Mouse (Mus musculus): Measurements from ENCODE around the gene Amph.
"Not testable (repeated sequence)": the region's sequence is repeated elsewhere in the genome, so short reads cannot be mapped to it uniquely, and the experiment has no call there.

Gene Amph

DNA sequence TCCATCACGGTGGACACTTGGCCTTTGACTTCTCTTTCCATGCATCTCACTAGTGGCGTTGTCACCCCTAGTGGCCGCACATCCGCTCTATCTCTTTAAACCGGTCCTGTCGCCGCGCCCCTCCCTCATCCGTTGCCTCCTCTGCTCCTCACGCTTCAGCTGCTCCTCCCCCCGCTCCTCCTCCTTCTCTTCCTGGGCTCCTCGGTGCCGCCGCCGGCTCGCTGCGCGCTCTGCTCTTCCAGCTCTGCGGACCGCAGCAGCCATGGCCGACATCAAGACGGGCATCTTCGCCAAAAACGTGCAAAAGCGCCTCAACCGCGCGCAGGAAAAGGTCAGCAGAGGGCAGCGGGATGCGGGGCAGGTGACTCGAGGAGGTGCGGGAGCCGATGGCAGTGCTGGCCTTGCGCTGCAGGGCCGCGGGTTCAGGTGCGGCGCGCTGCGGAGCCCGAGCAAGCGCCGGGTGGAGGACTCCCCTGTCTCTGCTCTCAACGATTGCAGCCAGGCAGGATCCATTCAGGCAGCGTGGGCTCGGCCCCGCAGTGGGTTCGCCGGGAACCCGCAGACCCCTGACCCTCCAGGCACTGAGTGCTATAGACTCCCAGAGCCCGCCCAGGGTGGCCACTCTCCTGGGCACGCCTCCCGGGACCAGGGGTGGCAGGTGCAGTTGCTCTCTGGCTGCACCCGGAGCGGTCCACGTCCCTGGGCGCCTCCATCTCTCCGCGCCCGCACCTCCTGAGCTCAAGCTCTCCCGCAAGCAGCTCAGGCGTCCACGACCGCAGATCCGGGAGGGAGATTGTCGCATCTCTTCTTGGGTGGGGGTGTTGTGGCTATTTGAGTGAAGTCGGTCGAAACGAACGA lies at the start of gene Amph:
Gene Amph, plus strand, starts transcription at position 35 of the 858 bp plus-strand sequence.
- DNase-seq (ENCODE audit: inconsistent ontology term), result peak; percentile 92

DNA sequence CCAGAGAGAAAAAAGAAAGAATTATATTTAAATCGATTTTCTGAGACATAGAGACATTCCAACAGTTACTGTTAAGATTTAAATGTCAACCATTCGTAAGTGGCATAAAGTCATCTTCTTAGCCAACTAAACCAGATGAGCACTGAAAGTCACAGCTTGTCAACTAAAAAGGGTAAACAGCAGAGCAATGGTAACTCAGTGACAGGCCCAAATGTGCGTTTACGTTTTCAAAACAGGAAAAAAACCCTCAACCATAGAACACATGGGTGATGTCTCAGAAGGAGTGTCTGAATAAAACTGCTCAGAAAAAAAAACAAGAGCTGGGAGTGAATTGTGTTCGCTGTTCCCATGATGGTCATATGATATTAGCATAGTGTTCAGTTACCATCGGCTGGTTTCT lies 44.4 kb upstream of the Amph start:
- no peak for DNase-seq (ENCODE audit: inconsistent ontology term)

DNA sequence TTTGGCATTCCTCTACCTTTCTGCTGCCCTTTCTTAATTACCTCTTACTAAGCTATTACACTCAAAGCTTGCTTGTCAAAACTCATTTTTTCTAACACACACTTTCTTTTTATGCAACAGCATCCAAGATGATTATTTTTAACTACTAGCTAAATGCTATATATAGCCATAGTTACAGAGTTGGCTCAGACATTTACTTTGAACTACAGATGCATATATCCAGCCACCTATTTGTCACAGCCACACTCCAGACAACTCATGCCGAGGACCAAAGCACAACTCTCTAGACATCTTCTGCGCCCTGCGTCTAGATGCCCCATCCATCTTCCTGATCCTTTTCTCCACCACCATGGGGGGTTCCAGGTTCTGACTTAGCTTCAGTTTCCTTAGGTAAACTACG lies 33.2 kb upstream of the Amph start:
- no peak for DNase-seq (ENCODE audit: inconsistent ontology term)

DNA sequence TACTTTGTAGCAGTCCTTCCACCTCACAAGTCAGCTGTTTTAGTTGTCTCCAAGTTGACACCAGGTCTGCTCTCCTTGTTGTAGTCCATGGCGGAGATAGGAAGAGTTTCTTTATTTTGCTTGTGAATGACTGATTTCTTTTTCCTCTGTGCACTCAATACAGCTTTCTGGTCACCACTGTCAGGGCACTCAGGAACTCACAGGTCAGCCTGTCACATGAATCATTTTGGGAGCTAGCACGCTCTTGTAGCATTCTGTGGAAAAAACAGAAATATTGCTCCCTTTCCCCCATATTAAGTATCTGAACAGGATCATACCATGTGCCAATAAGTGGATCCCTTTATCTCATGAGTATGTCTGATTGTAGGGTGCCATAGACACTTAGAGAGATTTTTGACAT lies 14.8 kb upstream of the Amph start:
- DNase-seq (ENCODE audit: inconsistent ontology term), result not testable (repeated sequence)

DNA sequence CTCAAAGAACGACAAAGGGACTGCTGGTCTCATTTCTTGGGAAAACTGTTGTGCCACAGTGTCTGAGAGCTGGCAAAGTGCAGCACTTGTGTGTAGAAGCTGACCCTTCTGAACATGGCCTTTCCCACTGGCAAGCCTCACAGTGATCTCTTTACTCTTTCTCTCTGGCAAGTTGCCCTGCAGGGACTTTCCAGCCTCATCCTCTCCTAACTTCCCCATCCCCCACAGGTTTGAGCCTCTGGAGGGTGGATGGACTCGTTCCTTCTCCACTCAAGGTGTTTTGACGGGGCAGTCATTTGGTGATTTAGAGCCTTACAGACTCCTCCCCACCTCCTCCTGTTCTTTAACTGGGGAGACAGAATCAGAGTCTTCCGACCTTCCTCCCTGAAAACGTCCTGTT lies 319 bp upstream of the Amph start:
- no peak for DNase-seq (ENCODE audit: inconsistent ontology term)

DNA sequence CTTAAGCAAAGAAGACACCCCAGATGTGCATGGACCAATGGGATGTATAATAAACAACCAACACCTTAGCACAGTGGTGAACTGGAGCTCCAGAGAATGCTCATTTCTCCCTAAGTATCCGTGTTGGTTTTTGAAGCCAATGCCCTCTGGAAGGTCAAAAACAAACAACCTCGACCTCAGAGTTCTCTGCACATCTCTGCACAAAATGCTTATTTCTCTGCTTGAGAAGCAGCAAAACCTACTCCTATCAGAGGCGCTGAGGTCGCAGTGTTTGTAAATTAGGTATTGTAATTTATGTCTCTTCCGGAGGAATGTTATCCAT lies 985 bp downstream of the Amph start:
- DNase-seq (ENCODE audit: inconsistent ontology term), result no peak

DNA sequence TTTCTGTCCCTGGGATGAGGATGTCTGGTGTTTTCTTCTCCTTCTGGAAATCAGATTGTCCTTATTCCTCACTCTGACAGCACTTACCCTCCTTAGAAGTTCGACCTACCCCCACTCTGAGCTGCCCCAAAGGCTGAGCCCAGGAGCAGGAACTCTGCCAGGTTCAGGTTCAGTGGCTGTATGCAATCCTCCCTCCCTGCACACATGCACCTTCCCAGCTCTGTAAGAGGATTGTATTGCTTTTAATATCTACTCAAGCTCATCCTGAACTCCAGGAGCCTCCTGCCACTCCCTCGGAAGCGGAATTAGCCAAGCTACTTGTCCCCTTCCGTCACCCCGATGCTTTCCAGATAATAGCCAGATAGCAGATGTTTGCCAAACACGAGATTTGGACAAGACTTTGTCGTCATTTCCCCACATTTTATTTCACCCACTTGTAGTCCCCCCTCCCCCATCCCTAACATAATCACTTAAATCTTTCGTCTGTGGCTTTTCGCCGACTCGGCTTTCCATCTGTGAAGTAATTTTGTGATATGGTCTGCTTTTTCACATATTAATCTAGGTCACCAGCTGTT lies 1.7 kb downstream of the Amph start:
- peak; percentile 22 for DNase-seq (ENCODE audit: inconsistent ontology term)

DNA sequence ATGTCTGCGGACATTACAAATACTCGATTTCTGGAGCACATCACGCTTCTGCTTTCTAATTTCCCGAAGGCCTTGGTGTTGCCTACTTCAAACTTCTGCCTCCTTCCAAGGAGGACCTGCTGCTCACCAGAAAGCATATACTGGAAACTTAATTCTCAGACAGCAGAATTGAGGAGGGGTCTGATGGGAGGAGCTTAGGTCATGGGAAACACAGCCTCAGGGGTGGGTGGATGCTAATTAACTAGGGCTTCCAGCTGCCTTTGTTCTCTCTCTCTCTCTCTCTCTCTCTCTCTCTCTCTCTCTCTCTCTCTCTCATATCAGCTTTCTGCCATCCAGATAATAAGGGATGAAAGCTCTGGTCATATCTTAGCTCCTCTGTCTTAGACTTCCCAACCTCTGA lies 5.6 kb downstream of the Amph start:
- DNase-seq (ENCODE audit: inconsistent ontology term), result no peak

DNA sequence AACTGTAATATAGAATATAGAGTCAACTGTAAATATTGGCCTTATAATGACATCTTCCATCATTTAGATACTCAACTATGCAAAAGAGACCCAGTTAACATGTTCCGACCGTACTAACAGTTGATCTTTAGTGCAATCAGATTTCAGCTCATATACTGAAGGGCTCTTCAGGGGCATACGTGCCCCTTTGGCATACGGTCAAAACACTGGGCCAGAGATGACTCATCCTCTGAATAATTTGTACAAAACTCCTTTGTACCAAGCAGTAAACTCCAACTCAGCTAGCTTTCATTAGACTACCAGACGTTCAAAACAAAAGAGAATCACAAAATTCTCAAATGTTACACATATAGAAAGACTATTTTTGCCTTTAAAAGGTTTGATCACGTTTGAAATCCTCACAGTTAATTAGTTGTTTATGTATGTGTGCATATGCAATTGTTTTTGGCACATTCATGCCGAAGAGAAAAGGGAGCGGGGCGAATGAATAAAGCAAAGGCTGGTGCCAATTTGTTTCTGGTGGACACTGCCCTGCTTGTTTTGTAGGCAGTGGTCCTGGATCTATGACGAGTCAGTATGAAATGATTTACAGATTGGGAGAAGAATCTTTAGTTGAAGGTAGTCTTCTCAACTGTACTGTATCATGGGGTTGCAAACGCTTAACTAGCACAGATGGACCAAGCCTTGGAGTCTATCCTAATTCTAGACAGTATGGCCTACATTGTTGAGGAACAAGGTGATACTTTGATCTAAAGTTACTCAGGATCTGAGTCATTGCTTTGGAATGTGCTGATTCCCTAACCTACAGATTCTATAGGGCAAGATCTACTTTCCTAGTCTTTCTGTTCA lies 8.3 kb downstream of the Amph start:
- DNase-seq (ENCODE audit: inconsistent ontology term), result peak; percentile 81

DNA sequence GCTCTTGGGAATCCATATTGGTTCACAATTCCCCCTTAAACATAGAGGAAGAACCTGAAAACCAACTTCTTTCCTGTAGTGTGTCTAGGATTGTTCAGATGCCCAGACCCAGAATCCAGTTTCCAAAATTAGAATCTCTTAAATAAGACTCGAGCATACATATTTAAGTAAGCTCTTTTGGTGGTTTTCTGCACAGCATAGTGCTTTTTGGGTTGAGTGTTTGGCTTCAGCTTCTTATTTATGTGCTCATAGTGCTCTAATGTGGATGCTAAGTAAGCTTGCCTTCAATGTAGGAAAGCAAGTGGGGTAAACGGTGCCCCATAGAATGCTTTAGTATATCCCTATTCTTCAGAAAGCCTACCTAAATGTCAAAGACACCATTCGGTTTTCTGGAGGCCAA lies 9.0 kb downstream of the Amph start:
- no peak for DNase-seq (ENCODE audit: inconsistent ontology term)

DNA sequence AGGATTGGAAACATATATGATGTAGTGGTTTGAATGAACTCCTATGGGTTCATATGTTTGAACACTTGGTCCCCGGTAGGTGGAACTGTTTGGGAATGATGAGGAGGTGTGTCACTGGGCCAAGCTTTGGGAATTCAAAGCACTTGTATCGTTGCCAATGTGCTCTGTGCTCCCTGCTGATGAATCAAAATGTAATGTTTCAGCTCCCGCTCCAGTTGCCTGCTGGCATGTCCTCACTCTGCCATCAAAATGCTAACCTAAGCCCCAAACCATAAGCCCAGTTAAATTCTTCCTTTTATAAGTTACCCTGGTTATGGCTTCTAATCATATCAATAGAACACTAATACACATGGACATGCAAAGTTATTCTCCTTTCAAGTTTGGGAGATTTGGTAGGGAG lies 24.6 kb downstream of the Amph start:
- DNase-seq (ENCODE audit: inconsistent ontology term), result peak; percentile 69

DNA sequence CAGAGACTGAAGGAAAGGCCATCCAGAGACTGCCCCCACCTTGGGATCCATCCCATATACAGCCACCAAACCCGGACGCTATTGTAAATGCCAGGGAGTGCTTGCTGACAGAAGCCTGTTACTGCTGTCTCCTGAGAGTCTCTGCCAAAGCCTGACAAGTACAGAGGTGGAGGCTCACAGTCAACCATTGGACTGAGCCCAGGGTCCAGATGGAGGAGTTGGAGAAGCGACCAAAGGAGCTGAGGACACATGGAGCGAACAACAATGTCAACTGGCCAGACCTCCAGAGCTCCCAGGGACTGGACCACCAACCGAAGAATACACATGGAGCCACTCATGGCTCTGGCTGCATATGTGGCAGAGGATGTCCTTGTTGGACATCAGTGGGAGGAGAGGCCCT lies 26.3 kb downstream of the Amph start:
- DNase-seq (ENCODE audit: inconsistent ontology term), result no peak

DNA sequence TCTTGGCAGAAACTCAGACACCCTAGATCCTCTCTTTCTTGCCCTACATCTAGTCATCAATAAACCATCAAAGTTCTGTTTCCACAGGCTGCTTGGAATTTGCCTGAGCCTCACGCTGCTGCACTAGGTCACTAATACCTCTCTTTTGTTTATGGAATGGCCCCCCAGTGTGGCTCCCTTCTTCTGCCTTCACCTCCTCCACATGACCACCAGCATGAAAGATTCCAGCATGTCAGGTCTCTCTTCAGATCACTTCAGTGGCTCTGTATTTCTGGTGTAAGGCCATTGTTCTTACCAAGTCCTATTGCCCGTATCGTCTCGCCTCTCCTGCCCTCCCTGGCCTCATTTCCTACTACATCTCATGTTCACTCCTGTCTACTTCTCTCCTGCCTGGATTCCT lies 39.3 kb downstream of the Amph start:
- no peak for DNase-seq (ENCODE audit: inconsistent ontology term)

DNA sequence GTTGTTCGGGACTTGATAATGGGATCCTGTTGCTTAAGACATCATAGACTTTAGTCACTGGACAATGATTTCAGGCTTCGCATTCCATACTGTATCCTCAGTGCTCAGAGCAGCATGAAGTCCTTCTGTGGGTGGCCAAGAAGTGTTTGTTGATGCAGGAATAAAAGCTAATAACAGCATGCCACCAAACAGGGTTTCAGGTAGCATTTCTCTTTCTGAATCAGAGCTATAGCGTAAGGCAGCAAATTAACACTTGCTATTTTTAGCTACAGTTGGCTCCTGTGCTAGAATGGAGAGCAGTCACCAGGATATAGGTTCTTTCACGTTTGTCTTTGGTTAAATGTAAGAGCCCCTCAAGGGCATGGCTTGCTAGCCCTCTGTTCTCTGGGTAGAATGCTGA lies 40.3 kb downstream of the Amph start:
- DNase-seq (ENCODE audit: inconsistent ontology term), result peak; percentile 39

DNA sequence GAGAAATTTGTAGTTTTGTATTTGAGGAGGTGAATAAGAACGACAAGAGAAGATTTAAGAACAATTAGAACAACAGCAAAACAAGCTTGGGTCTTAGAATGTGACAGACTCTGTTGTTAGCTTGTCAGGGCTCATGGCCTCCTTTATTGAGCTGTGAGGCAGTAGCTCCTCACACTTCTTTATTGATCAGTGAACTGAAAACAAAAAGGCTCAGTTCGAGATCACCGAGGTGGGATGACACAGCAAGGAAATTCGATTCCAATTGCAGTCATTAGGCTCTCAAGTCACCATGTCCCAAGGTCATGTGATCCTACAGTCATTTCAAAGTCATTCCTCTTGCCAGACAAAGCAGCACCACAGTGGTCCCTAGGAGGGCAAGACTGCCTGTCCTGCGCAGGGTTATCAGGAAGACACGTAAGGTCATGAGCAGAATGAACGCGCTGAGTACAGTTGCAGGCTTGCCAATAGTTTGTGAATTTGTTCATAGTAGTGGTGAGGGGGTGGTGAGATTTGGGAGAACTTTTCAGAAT lies 41.2 kb downstream of the Amph start:
- no peak for DNase-seq (ENCODE audit: inconsistent ontology term)

DNA sequence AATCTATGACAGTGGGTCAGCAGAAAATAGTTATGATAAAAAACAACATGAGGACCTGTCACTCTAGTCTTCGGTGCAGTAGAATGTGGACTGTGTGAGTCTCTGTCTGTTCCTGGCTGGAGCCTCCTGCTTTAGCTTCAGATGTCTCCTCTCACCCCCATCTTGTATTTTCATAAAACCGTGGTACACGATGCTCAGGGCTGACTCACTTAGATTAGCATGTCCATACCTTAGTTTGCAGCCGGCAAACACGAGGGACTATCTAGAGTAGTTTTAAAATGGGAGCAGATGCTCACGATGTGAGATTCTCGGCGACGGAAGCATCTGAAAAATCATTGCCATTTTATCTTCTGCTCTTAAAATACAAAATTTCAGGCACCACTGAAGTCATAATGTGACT lies 54.5 kb downstream of the Amph start:
- DNase-seq (ENCODE audit: inconsistent ontology term), result no peak

DNA sequence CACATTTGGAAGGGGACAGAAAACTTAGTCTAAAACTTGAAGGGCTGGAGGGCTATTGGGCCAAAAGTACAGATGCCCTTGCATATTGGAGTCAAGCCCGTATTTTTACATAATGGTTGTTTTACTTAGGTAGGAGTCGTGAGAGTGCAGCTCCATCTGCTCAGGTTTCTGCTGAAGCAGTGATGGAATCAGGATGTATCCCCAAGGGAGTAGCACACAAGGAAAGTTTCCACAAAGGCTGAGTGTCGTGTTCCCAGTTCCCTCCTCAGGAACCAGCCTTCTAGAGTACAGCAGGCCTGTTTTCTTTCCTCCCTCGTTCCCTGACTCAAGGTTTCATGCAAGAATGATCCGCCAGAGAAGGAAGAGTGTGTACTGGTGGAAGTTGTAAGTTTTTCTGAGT lies 56.4 kb downstream of the Amph start:
- DNase-seq (ENCODE audit: inconsistent ontology term), result no peak

DNA sequence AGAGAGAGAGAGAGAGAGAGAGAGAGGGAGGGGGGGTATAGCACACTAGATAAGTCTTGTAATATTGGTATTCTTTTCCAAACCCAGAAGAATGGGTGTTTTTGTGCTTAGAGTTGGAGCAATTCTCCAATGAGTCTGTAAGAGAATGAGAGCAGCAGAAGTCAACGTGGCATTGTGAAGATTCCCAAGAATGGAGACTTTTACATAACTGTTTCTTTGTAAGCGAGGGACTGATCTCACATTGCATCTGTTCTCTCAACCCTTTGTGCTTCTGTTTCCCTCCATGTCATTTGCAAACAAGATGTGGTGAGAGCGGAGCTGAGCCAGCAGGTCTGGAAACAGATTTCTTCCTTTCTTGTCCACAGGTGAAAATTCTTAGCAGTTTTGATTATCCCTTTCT lies 60.4 kb downstream of the Amph start:
- no peak for DNase-seq (ENCODE audit: inconsistent ontology term)

DNA sequence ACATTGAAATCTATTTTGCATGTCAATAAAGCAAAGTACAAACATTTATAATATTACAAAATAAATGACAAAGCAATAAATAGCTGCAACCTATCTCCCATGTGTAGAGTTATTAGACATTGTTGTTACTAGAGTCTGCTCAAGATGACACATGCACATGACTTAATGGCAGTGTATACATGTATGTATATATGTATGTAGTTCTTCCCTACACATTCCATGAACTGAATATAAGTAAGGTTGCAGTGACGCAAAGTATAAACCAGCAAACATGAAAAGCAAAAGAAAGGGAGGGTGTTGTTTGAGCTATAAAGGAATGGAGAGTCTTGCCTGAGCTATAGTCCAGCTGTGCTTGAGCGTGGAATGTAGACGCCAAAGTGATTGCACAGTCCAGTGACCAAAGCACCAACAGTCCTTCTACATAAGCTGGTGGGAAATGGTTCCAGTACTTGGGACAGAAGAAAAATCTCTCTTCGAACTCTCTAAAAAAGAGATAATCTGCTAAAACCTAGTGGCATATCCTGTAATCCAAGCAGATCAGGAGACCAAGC lies 66.9 kb downstream of the Amph start:
- no peak for DNase-seq (ENCODE audit: inconsistent ontology term)

DNA sequence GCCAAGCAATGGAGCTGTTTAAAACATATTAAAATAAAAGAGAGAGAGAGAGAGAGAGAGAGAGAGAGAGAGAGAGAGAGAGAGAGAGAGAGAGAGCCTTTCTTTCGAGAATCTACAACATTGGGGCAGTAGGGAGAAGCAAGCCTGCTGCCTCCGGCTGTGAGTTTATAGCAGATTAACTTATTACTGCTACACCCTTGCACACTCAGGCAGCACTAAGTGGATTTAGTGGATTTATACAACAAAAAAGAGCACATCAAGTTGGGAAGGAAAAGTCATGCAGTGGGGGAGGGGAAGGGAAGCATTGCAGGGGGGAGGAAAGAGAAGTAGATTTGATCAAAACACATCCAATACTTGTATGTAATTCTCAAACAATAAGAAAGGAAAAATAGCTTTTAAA lies 73.5 kb downstream of the Amph start:
- DNase-seq (ENCODE audit: inconsistent ontology term), result no peak

DNA sequence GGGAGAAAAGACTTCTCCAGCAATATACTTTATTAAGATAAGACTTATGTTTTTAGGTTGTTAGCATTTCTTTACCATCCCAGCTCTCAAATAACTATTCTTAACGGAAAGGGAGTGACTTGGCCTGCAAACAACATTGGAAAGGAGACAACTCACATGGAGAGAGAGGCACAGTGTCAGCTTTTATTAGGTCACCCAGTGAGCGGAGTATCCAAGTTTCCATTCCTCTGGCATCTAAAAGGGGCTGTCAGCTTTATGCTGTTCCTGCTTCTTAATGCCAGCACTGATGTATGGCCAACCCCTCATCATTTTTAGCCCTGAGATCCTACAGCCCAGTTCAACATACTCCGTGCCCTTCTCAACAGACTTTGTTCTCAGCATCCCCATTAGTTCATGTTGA lies 74.3 kb downstream of the Amph start:
- DNase-seq (ENCODE audit: inconsistent ontology term), result peak; percentile 67

DNA sequence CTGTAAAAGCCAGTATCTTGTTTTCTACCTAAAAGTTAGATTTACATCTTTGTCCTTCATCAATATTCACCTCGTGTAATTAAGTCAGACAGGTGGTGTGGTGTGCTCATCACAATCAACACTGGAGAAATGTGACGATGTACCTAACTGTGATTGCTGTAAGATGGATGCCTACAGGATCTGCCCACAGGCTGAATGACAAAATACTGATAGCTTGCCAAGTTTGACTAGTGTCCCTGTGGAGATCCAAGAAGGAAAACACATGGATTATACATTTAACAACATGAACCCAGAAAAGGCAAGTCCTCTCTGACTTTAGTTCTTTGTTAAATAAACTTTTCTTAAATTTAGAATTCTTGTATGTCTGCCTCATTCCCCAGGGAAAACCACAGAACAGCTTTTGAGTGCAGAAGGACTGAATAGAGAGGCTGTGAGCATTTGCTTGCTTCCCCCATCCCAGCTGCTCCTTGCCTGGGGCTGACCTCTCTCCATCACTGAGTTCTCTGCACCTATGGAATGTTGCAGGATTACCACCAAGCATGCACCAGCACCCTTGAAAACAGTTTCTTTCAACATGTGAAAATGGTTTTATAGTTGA lies 77.2 kb downstream of the Amph start:
- peak; percentile 60 for DNase-seq (ENCODE audit: inconsistent ontology term)
